Mouse (Mus musculus) MEL (cell line): ENCODE data around the gene Dock7. TPM values are rescaled to one million over a fixed set of nuclear protein-coding genes. Genes with fewer than 3 reads are reported as not detected.
A peak's percentile ranks its signal among the peaks of the same experiment; 100 is the strongest.

Experiments used
- DNase-seq: peaks from one replicate; pipeline ENCODE4 v3.0.0; 2011; ENCODE audit warnings: low read depth, low spot score
- H3K27ac ChIP-seq: 2 replicates; pipeline ENCODE4 v1.5.1; 2012; ENCODE audit warnings: low read depth, mild to moderate bottlenecking, control low read depth, low read length, moderate library complexity; ENCODE audit not compliant: control insufficient read depth
- H3K27me3 ChIP-seq, 2 experiments: fragments of 150-350 bp in 1 of 2; sonication (generic) in 1 of 2; 2 replicates each; pipeline ENCODE4 v1.6.1; 2012; ENCODE audit warnings: low read length in 2 of 2, mild to moderate bottlenecking in 2 of 2, improper control_type of control experiment in 1 of 2, moderate library complexity in 1 of 2; ENCODE audit not compliant: insufficient read depth in 2 of 2, control insufficient read depth in 1 of 2
- H3K36me3 ChIP-seq, 2 experiments: 2 replicates each; pipeline ENCODE4 v1.6.1; 2012 to 2014; ENCODE audit warnings: low read length in 2 of 2, improper control_type of control experiment in 1 of 2, inconsistent platforms in 1 of 2, mild to moderate bottlenecking in 1 of 2; ENCODE audit not compliant: insufficient read depth in 2 of 2, control insufficient read depth in 1 of 2
- H3K4me1 ChIP-seq, 2 experiments: fragments of 150-350 bp in 1 of 2; sonication (generic) in 1 of 2; 2 replicates each; pipeline ENCODE4 v1.6.1; 2012; ENCODE audit warnings: low read length in 2 of 2, improper control_type of control experiment in 1 of 2, mild to moderate bottlenecking in 1 of 2; ENCODE audit not compliant: insufficient read depth in 2 of 2, control insufficient read depth in 1 of 2
- H3K4me3 ChIP-seq, 2 experiments: fragments of 150-350 bp in 1 of 2; sonication (generic) in 1 of 2; 2 replicates each; pipeline ENCODE4 v1.5.1; 2012; ENCODE audit warnings: low read depth in 2 of 2, low read length in 2 of 2, mild to moderate bottlenecking in 2 of 2, moderate library complexity in 2 of 2, control low read depth in 1 of 2, improper control_type of control experiment in 1 of 2; ENCODE audit not compliant: control insufficient read depth in 1 of 2, insufficient read depth in 1 of 2
- H3K79me2 ChIP-seq: 2 replicates; pipeline ENCODE4 v1.6.1; 2012; ENCODE audit warnings: mild to moderate bottlenecking, low read length, moderate library complexity; ENCODE audit not compliant: control insufficient read depth, poor library complexity, insufficient read depth
- H3K9ac ChIP-seq: 2 replicates; pipeline ENCODE4 v1.6.1; 2012; ENCODE audit warnings: low read depth, mild to moderate bottlenecking, control low read depth, low read length, moderate library complexity; ENCODE audit not compliant: control insufficient read depth, poor library complexity, severe bottlenecking
- H3K9me3 ChIP-seq: fragments of 150-350 bp; sonication (generic); replicated peaks from 2 replicates; pipeline ENCODE4 v1.6.1; 2012; ENCODE audit warnings: mild to moderate bottlenecking, low read length, improper control_type of control experiment, moderate library complexity; ENCODE audit not compliant: insufficient read depth
- BHLHE40 ChIP-seq: IDR thresholded peaks from 2 replicates; pipeline ENCODE4 v1.6.1; 2012; ENCODE audit warnings: low read depth, mild to moderate bottlenecking, inconsistent platforms, low read length, improper control_type of control experiment, borderline replicate concordance
- CHD1 ChIP-seq: IDR thresholded peaks from 2 replicates; pipeline ENCODE4 v1.6.1; 2012; ENCODE audit warnings: low read depth, mild to moderate bottlenecking, inconsistent platforms, low read length, improper control_type of control experiment
- CTCF ChIP-seq, 3 experiments: IDR thresholded peaks in 2 of 3; conservative IDR thresholded peaks in 1 of 3; 2 replicates each; pipeline ENCODE4 v1.5.1; 2011 to 2012; ENCODE audit warnings: low read length in 3 of 3, low read depth in 2 of 3, mild to moderate bottlenecking in 2 of 3, improper control_type of control experiment in 1 of 3, inconsistent platforms in 1 of 3, mixed read lengths in 1 of 3, moderate library complexity in 1 of 3; ENCODE audit not compliant: control insufficient read depth in 1 of 3, insufficient read depth in 1 of 3, poor library complexity in 1 of 3, severe bottlenecking in 1 of 3
- EP300 ChIP-seq, 2 experiments: IDR thresholded peaks; 2 replicates each; pipeline ENCODE4 v1.6.1; 2011; ENCODE audit warnings: improper control_type of control experiment in 2 of 2, low read length in 2 of 2, low read depth in 1 of 2, mild to moderate bottlenecking in 1 of 2
- ETS1 ChIP-seq: IDR thresholded peaks from 2 replicates; pipeline ENCODE4 v1.6.1; 2012; ENCODE audit warnings: low read depth, mild to moderate bottlenecking, inconsistent platforms, low read length, improper control_type of control experiment, moderate library complexity
- HCFC1 ChIP-seq: IDR thresholded peaks from 2 replicates; pipeline ENCODE4 v1.6.1; 2012; ENCODE audit warnings: low read depth, mild to moderate bottlenecking, inconsistent platforms, low read length, improper control_type of control experiment, moderate library complexity
- JUND ChIP-seq: IDR thresholded peaks from 2 replicates; pipeline ENCODE4 v1.6.1; 2011; ENCODE audit warnings: low read depth, mild to moderate bottlenecking, improper control_type of control experiment, low read length
- KAT2A ChIP-seq: conservative IDR thresholded peaks from 2 replicates; pipeline ENCODE4 v1.6.1; 2012; ENCODE audit warnings: low read depth, low read length, improper control_type of control experiment, inconsistent platforms
- MAFK ChIP-seq: IDR thresholded peaks from 2 replicates; pipeline ENCODE4 v1.6.1; 2011; ENCODE audit warnings: low read depth, mild to moderate bottlenecking, low read length, improper control_type of control experiment, borderline replicate concordance
- MEF2A ChIP-seq: IDR thresholded peaks from 2 replicates; pipeline ENCODE4 v1.6.1; 2014; ENCODE audit warnings: low read depth, mild to moderate bottlenecking, inconsistent platforms, low read length, improper control_type of control experiment; ENCODE audit not compliant: poor library complexity, insufficient replicate concordance, severe bottlenecking; ENCODE audit errors: extremely low read depth
- MXI1 ChIP-seq: IDR thresholded peaks from 2 replicates; pipeline ENCODE4 v1.6.1; 2011; ENCODE audit warnings: mild to moderate bottlenecking, low read depth, low read length, improper control_type of control experiment
- MYB ChIP-seq: IDR thresholded peaks from 2 replicates; pipeline ENCODE4 v1.6.1; 2011; ENCODE audit warnings: mild to moderate bottlenecking, low read depth, low read length, improper control_type of control experiment
- MYC ChIP-seq: IDR thresholded peaks from 2 replicates; pipeline ENCODE4 v1.6.1; 2011; ENCODE audit warnings: low read depth, mild to moderate bottlenecking, low read length, improper control_type of control experiment, moderate library complexity
- NELFE ChIP-seq: IDR thresholded peaks from 2 replicates; pipeline ENCODE4 v1.6.1; 2011; ENCODE audit warnings: low read depth, low read length, improper control_type of control experiment
- NRF1 ChIP-seq: IDR thresholded peaks from 2 replicates; pipeline ENCODE4 v1.6.1; 2014; ENCODE audit warnings: low read depth, mild to moderate bottlenecking, inconsistent platforms, low read length, improper control_type of control experiment, moderate library complexity; ENCODE audit not compliant: poor library complexity, insufficient read depth, severe bottlenecking
- POLR2A ChIP-seq, 2 experiments: IDR thresholded peaks; 2 replicates each; pipeline ENCODE4 v1.6.1; 2011 to 2012; ENCODE audit warnings: low read length in 2 of 2, mild to moderate bottlenecking in 2 of 2, control low read depth in 1 of 2, improper control_type of control experiment in 1 of 2, low read depth in 1 of 2, moderate library complexity in 1 of 2; ENCODE audit not compliant: control insufficient read depth in 1 of 2, insufficient read depth in 1 of 2, poor library complexity in 1 of 2
- POLR2AphosphoS5 ChIP-seq: IDR thresholded peaks from 2 replicates; pipeline ENCODE4 v1.6.1; 2012; ENCODE audit warnings: low read depth, borderline replicate concordance, mild to moderate bottlenecking, inconsistent platforms, low read length, moderate library complexity, mixed read lengths
- RAD21 ChIP-seq: IDR thresholded peaks from 2 replicates; pipeline ENCODE4 v1.6.1; 2011; ENCODE audit warnings: mild to moderate bottlenecking, low read depth, low read length, improper control_type of control experiment
- SIN3A ChIP-seq: IDR thresholded peaks from 2 replicates; pipeline ENCODE4 v1.6.1; 2012; ENCODE audit warnings: low read length, improper control_type of control experiment, inconsistent platforms
- TBP ChIP-seq: IDR thresholded peaks from 2 replicates; pipeline ENCODE4 v1.8.0; 2011; ENCODE audit warnings: low read depth, low read length, improper control_type of control experiment
- TCF12 ChIP-seq: IDR thresholded peaks from 2 replicates; pipeline ENCODE4 v1.6.1; 2014; ENCODE audit warnings: low read depth, mild to moderate bottlenecking, inconsistent platforms, low read length, improper control_type of control experiment, moderate library complexity
- UBTF ChIP-seq: IDR thresholded peaks from 2 replicates; pipeline ENCODE4 v1.6.1; 2012; ENCODE audit warnings: low read depth, mild to moderate bottlenecking, inconsistent platforms, low read length, improper control_type of control experiment, moderate library complexity, borderline replicate concordance; ENCODE audit not compliant: insufficient read depth
- USF1 ChIP-seq: IDR thresholded peaks from 2 replicates; pipeline ENCODE4 v1.6.1; 2014; ENCODE audit warnings: low read depth, mild to moderate bottlenecking, inconsistent platforms, low read length, improper control_type of control experiment, moderate library complexity
- ZMIZ1 ChIP-seq: IDR thresholded peaks from 2 replicates; pipeline ENCODE4 v1.6.1; 2012; ENCODE audit warnings: low read depth, mild to moderate bottlenecking, inconsistent platforms, low read length, improper control_type of control experiment, moderate library complexity
- polyA plus RNA-seq, 2 experiments: library from polyadenylated mRNA; stranded (reverse) in 1 of 2; unstranded in 1 of 2; fragments of >175 nt in 1 of 2; fragments of >200 nt in 1 of 2; gene quantifications; 2 replicates each; pipeline versions ENCODE4 v1.2.1 to v1.2.4; 2012; ENCODE audit warnings: low replicate concordance in 2 of 2, low read depth in 1 of 2; ENCODE audit not compliant: insufficient read length in 2 of 2, insufficient read depth in 1 of 2, missing spikeins in 1 of 2
- total RNA-seq: library from RNA; depleted of rRNA; stranded (reverse); fragments of 300-350 nt; gene quantifications from 2 replicates; pipeline ENCODE4 v1.2.3, GENCODE M21; 2012

Dock7 gene
- total and polyA plus RNA-seq, 3 experiments, result 19.5 to 19.8 TPM; not detected in 1

- peaks cover 4 to 5% of the 10 kb centered on the region in 2 experiments; a peak in 2 of 4 replicates for H3K4me1 ChIP-seq
- no peaks in the 10 kb centered on the region for H3K27me3 ChIP-seq
- no peak overlapping the region; the same call in 1 of the 2 replicates for H3K9ac ChIP-seq
- H3K79me2 ChIP-seq, result no peaks in the 10 kb centered on the region
- no peaks in the 10 kb centered on the region for H3K9me3 ChIP-seq
- TF ChIP-seq UBTF, result no peak
- no peak for TF ChIP-seq MYC
- TF ChIP-seq ZMIZ1, result no peak
- no peak for TF ChIP-seq JUND
- no peak for TF ChIP-seq MYB
- TF ChIP-seq EP300 (IDR thresholded peaks at IDR 0.05; ENCODE audit: low read depth in 1 of 2, low read length in 2 of 2), result no peak
- TF ChIP-seq POLR2AphosphoS5, result no peak
- TF ChIP-seq CTCF (IDR thresholded peaks at IDR 0.05 in 2 of 3, conservative IDR thresholded peaks at IDR 0.05 in 1 of 3; ENCODE audit: control insufficient read depth in 1 of 3, insufficient read depth in 1 of 3, low read depth in 2 of 3, low read length in 3 of 3, poor library complexity in 1 of 3, severe bottlenecking in 1 of 3), result no peak
- no peak for TF ChIP-seq TBP
- TF ChIP-seq CHD1, result no peak
- TF ChIP-seq TCF12, result peak; percentile 23; the same call in 1 of the 2 replicates
- peak; percentile 5; the same call in 1 of the 2 replicates for TF ChIP-seq ETS1
- TF ChIP-seq USF1, result no peak
- TF ChIP-seq RAD21, result no peak
- TF ChIP-seq HCFC1, result no peak
- TF ChIP-seq POLR2A (IDR thresholded peaks at IDR 0.05; ENCODE audit: control insufficient read depth in 1 of 2, insufficient read depth in 1 of 2, low read depth in 1 of 2, low read length in 2 of 2, poor library complexity in 1 of 2), result no peak
- no peak for TF ChIP-seq NRF1
- no peak for TF ChIP-seq MAFK
- TF ChIP-seq BHLHE40, result no peak
- no peak for TF ChIP-seq MEF2A
- TF ChIP-seq NELFE, result no peak
- peak; percentile 32; the same call in 1 of the 2 replicates for TF ChIP-seq MXI1
- TF ChIP-seq KAT2A, result no peak
- TF ChIP-seq SIN3A, result no peak
- H3K36me3 ChIP-seq, result peaks cover 0 to 2% of the 10 kb centered on the region in 2 experiments; a peak in 3 of 4 replicates
- DNase-seq, result peak; percentile 47
- no peak overlapping the region for H3K4me3 ChIP-seq
- H3K27ac ChIP-seq, result peak overlapping the region; percentile 56; the same call in 1 of the 2 replicates
Measured at GRCm38 (mm10) chr4:99005574-99005973, 115.1 kb downstream of the Dock7 start.
